Mouse (Mus musculus): ENCODE results near the gene Il1r1.

Gene Il1r1

DNA sequence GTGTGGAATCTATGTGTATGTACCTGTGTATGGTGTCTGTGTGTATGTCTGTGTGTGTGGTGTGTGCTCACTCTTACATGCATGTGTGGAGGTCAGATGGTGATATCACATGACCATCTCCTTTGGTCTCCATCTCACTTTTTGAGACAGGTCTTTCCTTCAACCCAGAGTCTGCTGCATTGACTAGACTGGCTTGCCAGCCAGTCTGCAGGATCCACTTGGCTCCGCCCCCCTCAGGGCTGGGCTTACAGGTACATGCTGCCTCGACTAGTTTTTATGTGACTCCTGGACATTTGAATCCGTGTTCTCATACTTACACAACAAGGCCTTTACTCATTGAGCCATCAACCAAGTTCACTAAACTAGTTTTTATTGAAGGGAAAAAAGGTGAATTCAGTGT, 6.2 kb downstream of the Il1r1 start:
- DNase-seq (ENCODE audit: low spot score in 2 of 2): no peak

- DNase-seq (ENCODE audit: low spot score in 2 of 2): no peak
Observed at GRCm38 (mm10) chr1:40233217-40233616, 8.3 kb downstream of the Il1r1 start.

GRCm38 (mm10) chr1:40233621-40234020, 8.7 kb downstream of the Il1r1 start:
- no peak for DNase-seq (ENCODE audit: low spot score in 2 of 2)

GRCm38 (mm10) chr1:40235597-40236249, 10.8 kb downstream of the Il1r1 start:
- peak in 1 of 2 experiments; percentile 21 for DNase-seq (ENCODE audit: low spot score in 2 of 2)

GRCm38 (mm10) chr1:40236694-40237093, 11.8 kb downstream of the Il1r1 start:
- DNase-seq (ENCODE audit: low spot score in 2 of 2): no peak

DNA sequence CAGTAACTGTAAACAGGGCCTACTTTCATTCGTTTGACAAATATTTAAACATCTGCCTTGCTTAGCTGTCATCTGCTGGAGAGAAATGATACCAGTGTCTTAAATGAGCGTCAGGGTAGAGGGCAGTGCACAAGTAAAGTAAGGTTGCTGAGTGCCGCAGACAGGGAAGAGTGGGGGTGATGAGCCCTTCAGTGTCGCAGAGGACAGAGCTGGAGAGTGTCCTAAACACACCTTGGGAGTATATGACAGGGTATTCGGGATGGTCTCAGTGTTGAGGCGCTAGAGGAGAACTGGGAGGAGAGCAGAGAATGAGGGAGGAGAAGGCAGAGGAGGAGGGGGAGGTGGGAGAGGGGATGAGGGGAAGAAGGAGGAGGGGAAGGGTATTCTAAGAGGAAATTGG, 12.2 kb downstream of the Il1r1 start:
- no peak for DNase-seq (ENCODE audit: low spot score in 2 of 2)

DNA sequence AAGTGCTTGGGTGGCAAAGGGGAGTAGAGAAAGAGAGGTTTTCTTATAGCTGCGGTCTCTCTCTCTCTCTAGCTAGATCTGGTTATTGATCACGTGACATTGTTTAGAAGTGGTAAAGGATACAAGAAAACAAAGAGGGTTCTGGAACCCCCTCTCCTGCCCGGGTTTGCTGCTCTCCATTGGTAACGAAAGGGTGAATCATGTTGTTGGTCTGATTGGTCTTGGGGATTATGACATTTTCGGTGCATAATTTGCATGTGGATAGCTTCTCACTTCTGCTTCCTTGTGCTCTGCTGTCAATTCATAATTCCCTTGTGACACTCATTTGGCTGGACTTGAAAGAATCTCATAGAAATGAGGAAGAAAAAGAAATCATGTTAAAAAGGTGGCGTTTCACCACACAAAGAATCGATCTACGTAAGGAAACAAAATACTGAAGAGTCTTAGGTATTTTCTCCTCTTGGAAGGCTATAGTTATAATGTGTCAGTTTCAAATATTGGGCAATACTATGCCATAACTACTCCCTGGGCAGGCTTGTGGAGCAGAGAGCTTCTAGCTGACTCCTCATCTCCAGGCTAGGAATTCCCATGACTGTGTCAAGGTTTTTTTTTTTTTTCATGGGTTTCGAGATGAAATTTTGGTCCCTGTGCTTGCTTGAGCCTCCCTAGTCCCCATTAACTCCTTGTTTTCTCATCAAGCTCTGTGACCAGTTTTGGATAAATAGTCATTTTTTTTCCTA, 15.6 kb downstream of the Il1r1 start:
- no peak for DNase-seq (ENCODE audit: low spot score in 2 of 2)

- DNase-seq (ENCODE audit: low spot score in 2 of 2): no peak
Observed at GRCm38 (mm10) chr1:40242717-40243116, 17.8 kb downstream of the Il1r1 start.

DNA sequence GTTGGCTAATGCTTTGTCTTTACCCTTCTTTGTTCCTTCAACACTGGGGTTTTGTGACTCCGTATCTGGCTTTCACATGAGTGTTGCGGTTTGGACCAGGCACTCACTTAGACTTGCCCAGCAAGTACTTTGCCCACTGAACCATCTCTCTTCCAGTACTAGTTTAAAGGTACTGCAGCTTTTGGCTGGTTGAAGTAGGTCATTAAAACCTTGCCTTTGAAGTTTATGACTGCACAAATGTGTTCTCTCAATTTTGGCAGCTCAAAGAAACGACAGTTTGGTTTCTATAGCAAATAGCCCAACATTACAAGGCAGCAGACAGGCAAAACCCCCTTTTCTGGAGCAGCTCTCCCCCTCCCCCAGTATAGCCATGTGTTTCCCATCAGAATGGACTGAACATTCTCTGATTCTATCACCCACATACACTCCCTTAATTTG, 18.7 kb downstream of the Il1r1 start:
- no peak for DNase-seq (ENCODE audit: low spot score in 2 of 2)

GRCm38 (mm10) chr1:40250425-40250824, 25.5 kb downstream of the Il1r1 start:
- no peak for DNase-seq (ENCODE audit: low spot score in 2 of 2)

GRCm38 (mm10) chr1:40252507-40252906, 27.6 kb downstream of the Il1r1 start:
- DNase-seq (ENCODE audit: low spot score in 2 of 2): no peak

DNA sequence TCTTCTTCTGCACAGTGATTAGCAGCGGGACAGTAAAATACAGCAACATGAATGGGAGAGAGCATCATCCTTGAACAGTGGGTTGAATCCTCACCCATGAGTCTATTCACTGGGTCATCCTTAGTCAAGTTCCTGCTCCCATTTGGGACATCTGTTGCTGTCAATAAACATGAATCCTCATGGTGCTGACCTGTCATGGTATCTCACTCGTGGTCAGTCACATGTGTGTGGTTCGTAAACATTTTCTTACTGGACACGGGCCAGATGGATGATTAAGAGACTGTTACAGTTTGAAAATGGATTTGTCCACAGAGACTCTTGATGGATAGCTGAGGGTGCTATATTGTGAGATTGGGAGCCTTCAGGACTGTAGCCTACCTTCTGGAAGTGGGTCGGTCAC, 29.1 kb downstream of the Il1r1 start:
- DNase-seq (ENCODE audit: low spot score in 2 of 2): no peak

DNA sequence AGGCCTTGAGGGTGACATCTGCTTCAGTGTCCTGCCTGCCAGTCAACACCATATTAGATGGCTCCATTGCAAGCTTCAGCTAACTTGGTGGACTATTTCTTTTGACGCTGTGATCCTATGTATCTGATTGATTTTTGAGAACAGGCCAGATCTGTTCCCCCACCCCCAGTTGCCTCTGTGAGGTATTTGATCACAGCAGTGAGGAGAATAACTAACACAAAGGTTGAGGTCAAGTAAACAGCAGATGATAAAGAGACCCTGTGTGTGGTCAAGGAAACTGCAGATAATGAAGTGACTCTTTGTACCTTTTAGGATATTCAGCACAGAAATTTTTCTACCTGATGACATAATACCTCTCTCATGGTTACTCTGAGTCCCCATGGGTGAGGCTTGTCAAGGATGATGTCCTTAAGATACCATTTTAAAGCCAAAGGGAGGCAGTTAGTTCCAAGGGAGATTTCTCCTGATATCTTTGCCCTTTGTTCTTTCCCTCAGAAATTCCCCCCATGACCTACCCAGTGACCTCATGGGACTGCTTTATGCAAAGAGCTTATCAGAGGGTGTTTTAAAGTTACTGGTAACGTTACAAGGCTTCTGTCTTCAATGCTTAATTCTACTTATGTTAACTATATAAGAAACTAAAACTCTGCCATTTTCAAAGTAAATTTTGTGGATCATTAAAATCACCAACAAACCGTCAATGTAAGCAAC, 29.6 kb downstream of the Il1r1 start:
- no peak for DNase-seq (ENCODE audit: low spot score in 2 of 2)

GRCm38 (mm10) chr1:40262441-40263121, 37.7 kb downstream of the Il1r1 start:
- DNase-seq (ENCODE audit: low spot score in 2 of 2): no peak

DNA sequence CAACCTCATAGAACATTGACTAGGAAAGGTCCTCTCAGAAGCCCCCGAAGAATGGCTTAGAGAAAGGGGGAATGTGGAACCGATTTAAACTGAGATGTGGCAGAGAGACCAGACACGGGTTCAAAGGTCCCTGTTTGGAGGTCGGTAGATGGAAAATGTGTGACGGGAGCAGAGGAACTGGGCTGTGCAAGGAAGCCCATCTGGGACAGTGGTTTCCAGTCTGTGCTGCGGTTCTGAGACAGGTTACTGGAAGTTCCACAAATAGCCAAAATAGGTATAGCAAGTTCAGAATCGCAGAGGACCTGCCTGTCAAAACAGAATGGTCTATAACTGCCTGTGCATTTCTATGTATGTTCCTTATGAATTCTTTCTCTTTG, 38.2 kb downstream of the Il1r1 start:
- DNase-seq (ENCODE audit: low spot score in 2 of 2): no peak

GRCm38 (mm10) chr1:40263679-40264078, 38.8 kb downstream of the Il1r1 start:
- DNase-seq (ENCODE audit: low spot score in 2 of 2): no peak

- DNase-seq (ENCODE audit: low spot score in 2 of 2): no peak
Observed at GRCm38 (mm10) chr1:40265301-40265835, 40.5 kb downstream of the Il1r1 start.

- DNase-seq (ENCODE audit: low spot score in 2 of 2): peak in 1 of 2 experiments; percentile 54
Observed at GRCm38 (mm10) chr1:40266431-40267260, 41.8 kb downstream of the Il1r1 start.

DNA sequence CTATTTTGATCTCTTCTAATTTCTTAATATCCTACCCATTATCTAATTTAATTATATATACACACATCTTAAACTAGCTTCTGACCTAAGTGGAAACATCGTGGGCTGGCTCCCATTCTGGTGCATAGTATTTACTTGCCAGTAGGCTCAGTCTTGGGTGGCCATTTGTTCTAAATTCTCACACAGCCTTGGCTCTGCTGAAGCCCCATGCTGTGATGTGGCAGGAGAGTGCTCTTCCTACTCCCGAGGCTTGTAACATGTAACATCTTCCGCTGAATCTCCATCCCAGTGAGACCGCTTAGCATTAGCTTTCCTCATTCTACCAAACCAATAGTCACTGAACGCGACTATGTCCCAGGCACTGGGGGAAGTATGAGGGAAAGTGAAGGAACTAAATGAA, 43.0 kb downstream of the Il1r1 start:
- DNase-seq (ENCODE audit: low spot score in 2 of 2): no peak

DNA sequence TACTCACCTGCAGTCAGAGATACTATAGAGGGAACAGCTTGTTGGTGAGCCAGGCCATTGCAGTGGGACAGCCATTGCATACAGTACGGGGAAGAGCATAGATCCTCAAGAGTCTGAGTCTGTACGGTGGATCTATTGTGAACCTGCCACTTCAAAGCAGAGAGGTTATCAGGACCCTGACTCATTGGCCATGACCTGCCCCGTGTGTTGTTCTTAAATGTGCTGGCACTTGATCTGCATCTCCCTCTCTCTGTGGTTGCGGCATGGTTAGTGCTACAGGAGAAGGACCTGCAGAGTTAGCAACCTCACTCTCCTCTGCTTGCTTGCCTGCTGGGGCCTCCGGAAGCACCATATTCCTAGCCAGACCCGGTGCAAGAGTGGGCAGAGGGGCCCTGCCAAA, 43.7 kb downstream of the Il1r1 start:
- no peak for DNase-seq (ENCODE audit: low spot score in 2 of 2)

- DNase-seq (ENCODE audit: low spot score in 2 of 2): no peak
Observed at GRCm38 (mm10) chr1:40270415-40270814, 45.5 kb downstream of the Il1r1 start.
